Mouse (Mus musculus) E14TG2a.4 (cell line): Measurements from ENCODE around the gene Ddx49.

Experiments used
- H3K27me3 ChIP-seq: 2 replicates; pipeline ENCODE4 v1.6.1; 2014; ENCODE audit warnings: low read length, control low read depth; ENCODE audit not compliant: insufficient read depth
- H3K36me3 ChIP-seq: 2 replicates; pipeline ENCODE4 v1.6.1; 2014; ENCODE audit warnings: low read length, control low read depth; ENCODE audit not compliant: insufficient read depth
- H3K4me1 ChIP-seq: replicated peaks from 2 replicates; pipeline ENCODE4 v1.6.1; 2014; ENCODE audit warnings: low read depth, low read length, control low read depth
- H3K4me3 ChIP-seq: replicated peaks from 2 replicates; pipeline ENCODE4 v1.5.1; 2014; ENCODE audit warnings: mild to moderate bottlenecking, low read length
- H3K9me3 ChIP-seq: 2 replicates; pipeline ENCODE4 v1.6.1; 2014; ENCODE audit warnings: low read length, control low read depth
- CTCF ChIP-seq: conservative IDR thresholded peaks from 2 replicates; pipeline ENCODE4 v1.5.1; 2014; ENCODE audit warnings: low read length
- NANOG ChIP-seq: IDR thresholded peaks from 2 replicates; pipeline ENCODE4 v1.6.1; 2014; ENCODE audit warnings: borderline replicate concordance, low read length, mixed read lengths
- POU5F1 ChIP-seq: IDR thresholded peaks from 2 replicates; pipeline ENCODE4 v1.6.1; 2014; ENCODE audit warnings: low read length, borderline replicate concordance

Ddx49 gene

GRCm38 (mm10) chr8:70300881-70301280 lies 1.4 kb downstream of the Ddx49 start:
- Histone ChIP-seq H3K4me3 (peak overlapping the region; percentile 99; the same call in 1 of the 2 replicates), H3K4me1 (peaks cover 37% of the 10 kb centered on the region), H3K9me3 (no peaks in the 10 kb centered on the region), H3K27me3 (no peaks in the 10 kb centered on the region), H3K36me3 (peaks cover 73% of the 10 kb centered on the region)
- TF ChIP-seq POU5F1, result no peak
- TF ChIP-seq NANOG, result no peak
- no peak for TF ChIP-seq CTCF

- TF ChIP-seq CTCF (no peak), POU5F1 (no peak), NANOG (no peak)
These were observed 8.3 kb downstream of the Ddx49 start for GRCm38 (mm10) chr8:70293988-70294405.

GRCm38 (mm10) chr8:70286737-70287136 lies 15.6 kb downstream of the Ddx49 start:
- no peak overlapping the region for H3K4me3 ChIP-seq
- TF ChIP-seq NANOG (no peak), CTCF (peak; percentile 57)
- H3K36me3 ChIP-seq, result peaks cover 69% of the 10 kb centered on the region
- H3K4me1 ChIP-seq, result peaks cover 55% of the 10 kb centered on the region
- no peaks in the 10 kb centered on the region for H3K9me3 ChIP-seq
- H3K27me3 ChIP-seq, result no peaks in the 10 kb centered on the region

More at GRCm38 (mm10) chr8:70293988-70294405, 8.3 kb downstream of the Ddx49 start:
- H3K27me3 ChIP-seq, result no peaks in the 10 kb centered on the region
- peaks cover 56% of the 10 kb centered on the region for H3K4me1 ChIP-seq
- H3K36me3 ChIP-seq, result peaks cover 93% of the 10 kb centered on the region
- H3K4me3 ChIP-seq, result no peak overlapping the region
- H3K9me3 ChIP-seq, result no peaks in the 10 kb centered on the region

- H3K36me3 ChIP-seq, result peaks cover 55% of the 10 kb centered on the region
- TF ChIP-seq POU5F1, result no peak
- peaks cover 55% of the 10 kb centered on the region for H3K4me1 ChIP-seq
- H3K27me3 ChIP-seq, result no peaks in the 10 kb centered on the region
- no peaks in the 10 kb centered on the region for H3K9me3 ChIP-seq
- H3K4me3 ChIP-seq, result no peak overlapping the region; the same call in 1 of the 2 replicates
These were observed 17.0 kb downstream of the Ddx49 start for GRCm38 (mm10) chr8:70285304-70285703.

- Histone ChIP-seq H3K27me3 (no peaks in the 10 kb centered on the region), H3K36me3 (peaks cover 48% of the 10 kb centered on the region), H3K4me3 (0 out of 2 replicates have a peak overlapping the region, but pooled peaks have one; percentile 17), H3K9me3 (no peaks in the 10 kb centered on the region), H3K4me1 (peaks cover 57% of the 10 kb centered on the region)
- TF ChIP-seq CTCF, result no peak
- no peak for TF ChIP-seq NANOG
- TF ChIP-seq POU5F1, result no peak
These were observed 17.9 kb downstream of the Ddx49 start for GRCm38 (mm10) chr8:70284421-70284820.

GRCm38 (mm10) chr8:70283136-70284077 lies 18.9 kb downstream of the Ddx49 start:
- Histone ChIP-seq H3K4me3 (peak overlapping the region; percentile 94), H3K9me3 (no peaks in the 10 kb centered on the region), H3K4me1 (peaks cover 66% of the 10 kb centered on the region), H3K36me3 (peaks cover 40% of the 10 kb centered on the region), H3K27me3 (no peaks in the 10 kb centered on the region)
- TF ChIP-seq CTCF (no peak), POU5F1 (no peak), NANOG (no peak)

- Histone ChIP-seq H3K9me3 (no peaks in the 10 kb centered on the region), H3K4me3 (peak within 1 kb of the TSS; percentile 94), H3K36me3 (peaks cover 34% of the 10 kb centered on the region), H3K27me3 (no peaks in the 10 kb centered on the region), H3K4me1 (peaks cover 73% of the 10 kb centered on the region)
- TF ChIP-seq NANOG (no peak), CTCF (0 out of 2 replicates have a peak, but pooled peaks have one; percentile 13)
These were observed 19.6 kb downstream of the Ddx49 start, which contains the start of gene Homer3 for GRCm38 (mm10) chr8:70282603-70283135. TSS of gene Homer3 (plus strand) at chr8:70282827.

- peak overlapping the region; percentile 1; the same call in 1 of the 2 replicates for H3K4me3 ChIP-seq
- H3K9me3 ChIP-seq, result no peaks in the 10 kb centered on the region
- H3K36me3 ChIP-seq, result peaks cover 18% of the 10 kb centered on the region
- TF ChIP-seq POU5F1 (no peak), CTCF (no peak), NANOG (no peak)
- no peaks in the 10 kb centered on the region for H3K27me3 ChIP-seq
- H3K4me1 ChIP-seq, result peaks cover 87% of the 10 kb centered on the region
These were observed 21.3 kb downstream of the Ddx49 start for GRCm38 (mm10) chr8:70281001-70281400.
